Mouse (Mus musculus): ENCODE measurements at regions not wholly inside any gene's neighbourhood (a gene's known extent, or its start where the extent isn't known, plus 50 kb on each side); places are given as distances from the start of the nearest gene placed in this dataset.

DNA sequence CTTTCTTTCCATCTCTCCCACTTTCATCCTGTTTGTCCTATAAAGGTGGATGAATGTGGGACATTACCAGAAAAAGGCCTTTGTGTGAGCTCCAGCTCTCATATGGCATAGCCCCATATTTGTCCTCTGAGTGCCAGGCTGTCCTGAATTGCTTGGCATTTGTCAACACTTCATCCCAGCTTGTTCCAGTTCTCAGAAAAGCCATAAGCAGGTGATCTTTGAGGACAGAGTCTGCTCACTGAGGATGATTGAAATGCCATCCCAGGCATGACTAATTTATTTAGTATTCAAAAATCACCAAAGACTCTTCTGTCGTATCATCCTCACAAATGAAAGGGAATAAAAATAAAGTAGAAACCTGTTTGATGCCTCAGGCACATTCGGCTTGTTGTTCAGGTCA is 203.6 kb upstream of the Defb41 start:
- no peaks in the 10 kb centered on the region for H3K36me3 ChIP-seq (ENCODE audit: control insufficient read depth, insufficient read depth, low read length, poor library complexity, severe bottlenecking)
- in situ Hi-C loops (cut with MboI; ENCODE audit: low sequenced_read_pairs in 2 of 2, unreplicated experiment in 2 of 2): no loop called here
- DNase-seq (ENCODE audit: low read depth, low spot score): no peak
- H3K9me3 ChIP-seq (ENCODE audit: control insufficient read depth, insufficient read depth, low read depth, low read length): no peaks in the 10 kb centered on the region
- H3K4me3 ChIP-seq (ENCODE audit: insufficient read depth in 1 of 2, low read depth in 1 of 2, low read length in 2 of 2, poor library complexity in 1 of 2, severe bottlenecking in 1 of 2): no peak overlapping the region
- H3K9ac ChIP-seq (ENCODE audit: insufficient read depth, low read depth, low read length, poor library complexity, severe bottlenecking): no peak overlapping the region
- H3K4me1 ChIP-seq (ENCODE audit: control insufficient read depth in 2 of 2, insufficient read depth in 2 of 2, low read length in 2 of 2, poor library complexity in 1 of 2): no peaks in the 10 kb centered on the region
- no peak overlapping the region for H3K27ac ChIP-seq (ENCODE audit: insufficient read depth, low read depth, low read length, poor library complexity, severe bottlenecking)
- TF ChIP-seq ZC3H11A (IDR thresholded peaks at IDR 0.05; ENCODE audit: borderline replicate concordance, low read depth, low read length) (no peak), MAFK (IDR thresholded peaks at IDR 0.05; ENCODE audit: insufficient read depth, low read depth, low read length) (no peak), CHD2 (IDR thresholded peaks at IDR 0.05; ENCODE audit: low read depth, low read length) (no peak), HCFC1 (IDR thresholded peaks at IDR 0.05; ENCODE audit: borderline replicate concordance, insufficient read depth, low read length) (no peak), ZNF384 (IDR thresholded peaks at IDR 0.05; ENCODE audit: low read depth, low read length) (no peak)

DNA sequence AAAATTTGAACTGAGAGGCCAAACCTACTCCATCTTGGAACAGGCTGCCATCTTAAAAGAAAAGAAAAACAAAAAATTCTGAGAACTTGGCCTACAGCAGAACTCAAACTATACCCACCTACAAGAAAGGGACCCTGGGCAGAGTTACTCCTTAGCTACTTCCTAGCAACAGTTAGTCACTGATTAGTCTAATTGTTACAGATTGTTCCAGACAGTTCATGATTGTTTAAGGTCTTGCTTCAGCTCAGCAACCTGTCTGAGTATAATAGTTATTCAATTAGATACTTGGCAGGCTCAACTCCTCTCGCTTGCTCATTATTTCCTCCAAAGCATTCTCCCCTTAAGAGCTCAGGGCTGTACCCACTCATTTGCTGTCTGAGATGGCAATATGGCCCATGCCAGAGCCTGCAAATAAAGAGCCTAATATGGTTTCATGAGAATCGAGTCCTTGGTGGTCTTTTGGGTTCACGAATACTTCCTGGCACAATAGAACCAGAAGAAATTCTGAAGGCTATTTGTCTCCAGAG is 200.4 kb upstream of the Defb41 start:
- Histone ChIP-seq H3K27ac (ENCODE audit: insufficient read depth, low read depth, low read length, poor library complexity, severe bottlenecking) (no peak overlapping the region), H3K4me1 (ENCODE audit: control insufficient read depth in 2 of 2, insufficient read depth in 2 of 2, low read length in 2 of 2, poor library complexity in 1 of 2) (no peaks in the 10 kb centered on the region), H3K36me3 (ENCODE audit: control insufficient read depth, insufficient read depth, low read length, poor library complexity, severe bottlenecking) (no peaks in the 10 kb centered on the region), H3K9me3 (ENCODE audit: control insufficient read depth, insufficient read depth, low read depth, low read length) (no peaks in the 10 kb centered on the region), H3K4me3 (ENCODE audit: insufficient read depth in 1 of 2, low read depth in 1 of 2, low read length in 2 of 2, poor library complexity in 1 of 2, severe bottlenecking in 1 of 2) (no peak overlapping the region), H3K9ac (ENCODE audit: insufficient read depth, low read depth, low read length, poor library complexity, severe bottlenecking) (no peak overlapping the region)
- TF ChIP-seq HCFC1 (IDR thresholded peaks at IDR 0.05; ENCODE audit: borderline replicate concordance, insufficient read depth, low read length): no peak
- no peak for TF ChIP-seq CHD2 (IDR thresholded peaks at IDR 0.05; ENCODE audit: low read depth, low read length)
- DNase-seq (ENCODE audit: low read depth, low spot score): no peak
- in situ Hi-C loops (cut with MboI; ENCODE audit: low sequenced_read_pairs in 2 of 2, unreplicated experiment in 2 of 2): no loop called here

DNA sequence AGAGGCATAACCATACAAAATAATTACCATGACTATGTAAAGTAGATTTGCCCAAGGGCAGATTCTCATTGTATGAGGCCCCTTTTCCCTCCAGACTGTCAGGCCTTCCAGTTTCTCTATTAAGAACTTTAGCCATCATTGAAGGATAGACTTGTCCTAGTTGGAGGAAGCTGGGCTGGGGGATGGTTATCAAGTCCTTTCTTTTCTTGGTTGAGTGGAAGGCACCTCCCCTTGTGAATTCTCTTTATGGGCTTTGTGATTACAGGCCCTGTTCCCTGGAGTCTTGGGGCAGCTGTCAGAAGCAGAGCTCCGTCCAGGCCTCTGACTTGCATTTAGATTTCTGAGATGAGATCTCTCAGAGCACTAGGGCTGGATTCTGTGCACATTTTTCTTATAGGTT is 198.3 kb upstream of the Defb41 start:
- no peaks in the 10 kb centered on the region for H3K9me3 ChIP-seq (ENCODE audit: control insufficient read depth, insufficient read depth, low read depth, low read length)
- H3K4me1 ChIP-seq (ENCODE audit: control insufficient read depth in 2 of 2, insufficient read depth in 2 of 2, low read length in 2 of 2, poor library complexity in 1 of 2): no peaks in the 10 kb centered on the region
- no peak for DNase-seq (ENCODE audit: low read depth, low spot score)
- H3K27ac ChIP-seq (ENCODE audit: insufficient read depth, low read depth, low read length, poor library complexity, severe bottlenecking): no peak overlapping the region
- H3K36me3 ChIP-seq (ENCODE audit: control insufficient read depth, insufficient read depth, low read length, poor library complexity, severe bottlenecking): no peaks in the 10 kb centered on the region
- no peak overlapping the region for H3K4me3 ChIP-seq (ENCODE audit: insufficient read depth in 1 of 2, low read depth in 1 of 2, low read length in 2 of 2, poor library complexity in 1 of 2, severe bottlenecking in 1 of 2)
- no peak overlapping the region for H3K9ac ChIP-seq (ENCODE audit: insufficient read depth, low read depth, low read length, poor library complexity, severe bottlenecking)
- TF ChIP-seq MAFK (IDR thresholded peaks at IDR 0.05; ENCODE audit: insufficient read depth, low read depth, low read length) (no peak), ZC3H11A (IDR thresholded peaks at IDR 0.05; ENCODE audit: borderline replicate concordance, low read depth, low read length) (no peak), HCFC1 (IDR thresholded peaks at IDR 0.05; ENCODE audit: borderline replicate concordance, insufficient read depth, low read length) (no peak), CHD2 (IDR thresholded peaks at IDR 0.05; ENCODE audit: low read depth, low read length) (no peak), ZNF384 (IDR thresholded peaks at IDR 0.05; ENCODE audit: low read depth, low read length) (no peak)
- in situ Hi-C loops (cut with MboI; ENCODE audit: low sequenced_read_pairs in 2 of 2, unreplicated experiment in 2 of 2): no loop called here

DNA sequence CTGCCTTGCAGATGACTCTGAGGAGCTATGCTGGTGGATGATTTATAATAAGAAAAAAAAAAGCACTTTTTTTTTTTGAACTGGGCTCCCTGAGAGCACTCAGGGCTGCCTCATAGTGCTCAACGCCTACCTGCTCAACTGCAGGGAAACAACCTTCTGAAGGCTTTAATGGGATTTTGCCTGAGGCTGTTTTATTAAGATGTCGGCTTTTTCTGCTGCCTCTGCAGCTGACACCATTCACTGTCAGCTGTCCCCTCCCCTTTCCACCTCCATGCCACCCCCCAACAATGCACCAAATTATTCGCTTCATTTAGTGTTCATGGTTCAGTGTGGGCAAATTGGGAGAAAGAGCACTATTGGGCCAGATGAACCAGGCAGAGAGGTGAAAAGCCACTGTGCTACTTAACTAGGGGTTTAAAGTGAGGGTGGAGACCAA is 151.4 kb upstream of the Defb41 start:
- in situ Hi-C loops (cut with MboI; ENCODE audit: low sequenced_read_pairs in 2 of 2, unreplicated experiment in 2 of 2): no loop called here

DNA sequence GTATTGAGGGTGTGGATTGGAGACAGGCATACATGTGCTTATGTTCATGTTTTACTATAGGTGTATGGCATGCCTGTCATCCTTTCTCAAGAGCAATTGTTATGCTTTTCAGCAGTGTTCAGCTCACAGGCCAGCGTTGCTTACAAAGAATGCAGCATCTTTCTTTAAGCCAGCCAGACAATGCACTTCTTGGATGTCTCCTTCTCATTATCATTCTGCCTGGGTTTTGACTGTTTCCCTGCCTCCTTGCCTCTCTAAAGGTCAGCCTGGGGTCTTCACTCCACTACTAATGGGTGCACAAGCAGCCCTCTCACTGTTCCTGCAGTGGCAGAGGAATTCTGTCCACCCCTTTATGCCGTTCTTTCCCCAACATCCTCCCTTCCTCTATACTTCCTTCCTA is 150.9 kb upstream of the Defb41 start:
- H3K27ac ChIP-seq (ENCODE audit: insufficient read depth, low read depth, low read length, poor library complexity, severe bottlenecking): no peak overlapping the region
- no peak overlapping the region for H3K9ac ChIP-seq (ENCODE audit: insufficient read depth, low read depth, low read length, poor library complexity, severe bottlenecking)
- TF ChIP-seq HCFC1 (IDR thresholded peaks at IDR 0.05; ENCODE audit: borderline replicate concordance, insufficient read depth, low read length) (no peak), ZNF384 (IDR thresholded peaks at IDR 0.05; ENCODE audit: low read depth, low read length) (no peak), ZC3H11A (IDR thresholded peaks at IDR 0.05; ENCODE audit: borderline replicate concordance, low read depth, low read length) (no peak), CHD2 (IDR thresholded peaks at IDR 0.05; ENCODE audit: low read depth, low read length) (no peak), MAFK (IDR thresholded peaks at IDR 0.05; ENCODE audit: insufficient read depth, low read depth, low read length) (no peak)
- in situ Hi-C loops (cut with MboI; ENCODE audit: low sequenced_read_pairs in 2 of 2, unreplicated experiment in 2 of 2): no loop called here
- H3K4me1 ChIP-seq (ENCODE audit: control insufficient read depth in 2 of 2, insufficient read depth in 2 of 2, low read length in 2 of 2, poor library complexity in 1 of 2): no peaks in the 10 kb centered on the region
- H3K36me3 ChIP-seq (ENCODE audit: control insufficient read depth, insufficient read depth, low read length, poor library complexity, severe bottlenecking): no peaks in the 10 kb centered on the region
- no peak for DNase-seq (ENCODE audit: low read depth, low spot score)
- no peaks in the 10 kb centered on the region for H3K9me3 ChIP-seq (ENCODE audit: control insufficient read depth, insufficient read depth, low read depth, low read length)
- H3K4me3 ChIP-seq (ENCODE audit: insufficient read depth in 1 of 2, low read depth in 1 of 2, low read length in 2 of 2, poor library complexity in 1 of 2, severe bottlenecking in 1 of 2): no peak overlapping the region

More for the DNA sequence above, 151.4 kb upstream of the Defb41 start:
- no peaks in the 10 kb centered on the region for H3K9me3 ChIP-seq (ENCODE audit: control insufficient read depth, insufficient read depth, low read depth, low read length)
- H3K36me3 ChIP-seq (ENCODE audit: control insufficient read depth, insufficient read depth, low read length, poor library complexity, severe bottlenecking): no peaks in the 10 kb centered on the region
- H3K9ac ChIP-seq (ENCODE audit: insufficient read depth, low read depth, low read length, poor library complexity, severe bottlenecking): no peak overlapping the region
- no peak for TF ChIP-seq ZC3H11A (IDR thresholded peaks at IDR 0.05; ENCODE audit: borderline replicate concordance, low read depth, low read length)
- TF ChIP-seq HCFC1 (IDR thresholded peaks at IDR 0.05; ENCODE audit: borderline replicate concordance, insufficient read depth, low read length): no peak
- TF ChIP-seq ZNF384 (IDR thresholded peaks at IDR 0.05; ENCODE audit: low read depth, low read length): no peak
- no peak for TF ChIP-seq MAFK (IDR thresholded peaks at IDR 0.05; ENCODE audit: insufficient read depth, low read depth, low read length)
- TF ChIP-seq CHD2 (IDR thresholded peaks at IDR 0.05; ENCODE audit: low read depth, low read length): no peak
- no peak overlapping the region for H3K27ac ChIP-seq (ENCODE audit: insufficient read depth, low read depth, low read length, poor library complexity, severe bottlenecking)
- no peak for DNase-seq (ENCODE audit: low read depth, low spot score)
- H3K4me1 ChIP-seq (ENCODE audit: control insufficient read depth in 2 of 2, insufficient read depth in 2 of 2, low read length in 2 of 2, poor library complexity in 1 of 2): no peaks in the 10 kb centered on the region
- no peak overlapping the region for H3K4me3 ChIP-seq (ENCODE audit: insufficient read depth in 1 of 2, low read depth in 1 of 2, low read length in 2 of 2, poor library complexity in 1 of 2, severe bottlenecking in 1 of 2)
